Mouse (Mus musculus) heart, adult 11 months (tissue): ENCODE measurements around the gene Cep89.

Experiments
- DNase-seq: peaks from one replicate; pipeline ENCODE4 v3.0.0; 2022

The Cep89 gene

DNA sequence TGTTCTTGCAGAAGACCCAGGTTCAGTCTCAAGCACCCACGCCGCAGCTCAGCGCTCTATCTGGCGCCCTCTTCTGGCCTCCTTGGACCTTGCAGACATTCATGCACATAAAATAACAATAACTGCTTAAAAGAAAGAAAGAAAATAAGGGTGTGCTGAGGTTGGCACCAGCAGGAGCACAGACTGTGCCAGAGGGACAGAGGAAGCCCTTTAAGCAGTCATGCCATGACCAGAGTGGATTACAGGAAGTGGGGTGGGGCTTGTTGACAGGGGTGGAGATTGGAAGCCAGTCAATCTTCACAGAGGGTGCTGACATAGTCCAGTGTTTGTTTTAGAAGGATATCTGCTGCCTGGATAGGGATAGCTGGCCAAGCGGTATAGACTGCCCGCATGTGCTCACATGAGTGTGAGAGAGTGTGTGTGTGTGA is 10.3 kb upstream of the Cep89 start:
- peak; percentile 94 for DNase-seq

DNA sequence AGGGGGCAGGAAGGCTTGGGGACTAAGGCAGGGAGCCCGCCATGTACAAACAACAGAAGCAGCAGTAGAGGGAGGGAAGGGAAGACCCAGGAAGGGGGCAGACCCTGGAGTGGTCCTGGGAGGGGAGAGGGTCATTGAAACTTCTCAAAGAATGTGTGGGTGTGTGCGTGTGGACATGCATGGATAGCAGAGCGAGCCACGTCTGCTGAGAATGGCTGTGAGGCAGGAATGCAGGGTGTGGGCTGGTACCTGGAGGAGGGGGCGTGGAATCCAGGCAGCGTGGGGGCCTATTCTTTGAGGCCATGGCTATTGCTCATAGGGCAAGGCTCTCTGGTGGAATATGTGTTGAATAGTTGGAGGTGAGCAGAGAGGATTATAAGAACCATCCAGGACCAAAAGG is 8.1 kb upstream of the Cep89 start:
- DNase-seq: no peak

DNA sequence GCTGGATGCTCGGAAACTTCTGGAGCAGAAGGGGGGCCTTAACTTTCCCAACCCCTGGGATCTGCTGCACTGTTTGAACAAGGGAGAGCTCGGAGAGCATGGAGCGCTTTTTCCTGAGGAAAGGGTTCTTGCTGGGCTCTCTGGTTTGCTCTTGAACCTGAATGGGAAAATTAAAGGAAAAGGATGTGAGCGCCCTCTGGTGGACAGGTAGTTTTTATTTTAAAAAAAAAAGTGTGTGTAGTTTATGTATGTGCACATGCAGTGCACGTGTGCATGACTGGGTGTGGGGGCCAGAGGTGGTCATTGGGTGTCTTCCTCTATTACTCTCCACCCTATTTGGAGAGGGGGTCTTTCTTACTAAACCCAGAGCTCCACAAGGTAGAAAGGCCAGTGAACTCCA is 3.9 kb upstream of the Cep89 start:
- no peak for DNase-seq

DNA sequence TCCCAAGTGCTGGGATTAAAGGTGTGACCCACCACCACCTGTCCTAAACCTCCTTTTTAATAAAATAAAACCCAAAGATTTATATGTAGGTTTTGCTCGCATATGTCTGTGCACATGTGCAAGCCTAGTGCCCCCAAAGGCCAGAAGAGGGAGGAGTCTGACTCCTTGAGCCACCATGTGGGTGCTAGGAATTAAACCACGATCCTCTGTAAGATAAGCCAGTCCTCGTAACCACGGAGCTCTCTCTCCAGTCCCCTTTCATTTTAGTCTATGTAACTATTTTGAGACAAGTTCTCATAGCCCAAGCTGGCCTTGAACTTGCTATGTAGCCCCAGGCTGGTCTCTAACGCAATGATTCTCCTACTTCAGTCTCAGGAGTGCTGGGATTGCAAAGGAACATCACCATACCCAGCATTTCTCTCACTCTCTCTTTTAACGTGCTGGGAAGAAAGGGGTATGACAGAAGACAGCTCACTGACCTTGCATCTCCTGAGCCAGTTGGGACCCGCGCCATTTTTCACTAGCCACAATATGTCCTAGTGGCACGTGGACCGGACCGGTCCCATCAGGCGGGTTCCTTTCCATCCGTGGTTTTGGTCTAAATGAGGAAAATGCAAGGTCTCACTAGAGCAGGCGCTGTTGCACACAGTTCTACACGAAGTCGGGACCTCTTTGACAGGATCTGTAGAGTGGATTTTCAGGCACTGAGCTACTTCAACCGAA is 940 bp upstream of the Cep89 start:
- peak; percentile 93 for DNase-seq

DNA sequence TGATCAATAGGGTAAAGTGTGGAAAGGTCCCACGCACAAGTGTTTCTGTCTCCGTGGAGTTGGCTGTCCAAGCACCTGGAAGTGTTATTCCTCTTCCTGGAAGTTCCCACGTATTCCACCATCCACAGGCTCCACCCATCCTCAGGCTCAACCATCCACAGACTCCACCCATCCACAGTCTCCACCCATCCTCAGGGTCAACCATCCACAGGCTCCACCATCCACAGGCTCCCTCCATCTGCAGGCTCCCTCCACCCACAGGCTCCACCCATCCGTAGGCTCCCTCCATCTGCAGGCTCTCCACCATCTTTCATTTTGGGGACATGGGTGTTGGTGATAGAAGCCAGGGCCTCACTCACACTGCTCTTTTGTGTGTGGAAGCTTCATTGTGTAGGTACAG is 4.3 kb downstream of the Cep89 start:
- no peak for DNase-seq

DNA sequence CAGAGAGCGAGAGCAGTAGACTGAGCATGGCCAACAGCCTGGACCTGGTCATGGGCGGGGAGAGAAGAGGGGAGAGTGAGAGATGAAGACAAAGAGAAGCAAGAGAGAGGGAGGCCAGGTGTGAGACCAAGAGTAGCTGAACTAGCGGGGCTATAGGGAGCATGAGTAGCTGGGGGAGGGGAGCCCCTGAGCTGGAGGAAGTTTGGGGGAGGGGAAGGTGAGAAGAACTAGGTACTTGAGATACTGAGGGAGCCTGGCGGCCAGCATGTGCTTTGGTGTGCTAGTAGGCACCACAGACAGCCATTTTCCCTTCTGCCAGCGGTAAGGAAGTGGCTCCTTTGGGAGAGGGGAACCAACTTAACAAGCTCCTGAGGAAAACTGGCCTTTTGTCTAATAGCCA is 18.4 kb downstream of the Cep89 start:
- DNase-seq: no peak

DNA sequence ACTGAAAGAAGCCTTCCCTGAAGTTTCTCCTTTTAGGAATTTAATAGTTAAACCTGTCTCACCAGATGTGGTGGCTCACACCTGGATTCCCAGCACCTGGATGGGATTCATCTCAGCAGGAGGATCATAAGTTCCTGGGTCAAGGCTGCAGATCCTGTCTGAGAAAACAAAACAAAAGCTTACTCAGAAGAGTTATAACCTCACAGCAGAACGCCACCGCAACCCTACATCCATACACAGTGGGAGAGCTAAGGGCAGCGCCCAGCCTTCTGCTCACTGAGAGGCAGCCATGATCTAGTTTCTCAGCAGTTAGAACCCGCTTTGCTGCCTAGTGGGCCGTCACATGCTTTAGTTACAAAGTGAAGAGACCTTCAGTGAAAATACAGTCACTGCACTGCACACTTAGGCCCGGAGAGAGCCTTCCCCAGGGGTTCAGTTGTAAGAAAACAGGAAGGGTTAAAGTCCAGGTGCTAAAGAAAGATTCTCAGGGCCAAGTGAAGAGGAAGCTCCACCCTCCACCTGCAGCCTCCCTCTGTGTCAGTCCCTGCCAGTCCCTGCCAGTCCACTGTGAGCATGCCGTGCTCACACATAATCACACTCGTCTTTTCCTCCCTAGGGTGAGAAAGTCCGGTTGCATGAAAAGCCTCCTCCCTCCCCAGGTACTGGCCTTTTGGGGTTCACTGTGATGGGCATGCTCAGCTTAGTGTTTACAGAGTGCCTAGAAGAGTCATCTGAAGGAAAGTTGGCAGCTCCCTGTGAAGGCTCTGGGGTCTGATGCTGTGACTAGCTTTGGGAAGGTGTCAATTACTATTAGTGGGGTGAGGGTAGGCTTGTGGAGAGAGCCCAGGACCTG is 19.2 kb downstream of the Cep89 start:
- no peak for DNase-seq

DNA sequence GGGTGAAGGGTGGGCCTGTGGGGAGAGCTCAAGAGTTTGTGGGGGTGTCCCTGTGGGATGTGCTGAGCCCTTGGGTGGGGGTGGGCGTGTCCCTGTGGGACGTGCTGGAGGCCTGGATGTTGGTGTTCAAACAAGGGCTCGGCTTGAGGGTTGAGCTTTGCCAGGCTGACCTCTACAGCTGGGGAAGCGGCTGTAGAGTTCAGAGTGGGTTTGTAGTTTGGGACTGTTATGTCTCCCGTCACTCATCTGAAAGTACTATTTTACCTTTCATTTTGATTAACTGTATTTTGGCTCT is 19.8 kb downstream of the Cep89 start:
- no peak for DNase-seq

DNA sequence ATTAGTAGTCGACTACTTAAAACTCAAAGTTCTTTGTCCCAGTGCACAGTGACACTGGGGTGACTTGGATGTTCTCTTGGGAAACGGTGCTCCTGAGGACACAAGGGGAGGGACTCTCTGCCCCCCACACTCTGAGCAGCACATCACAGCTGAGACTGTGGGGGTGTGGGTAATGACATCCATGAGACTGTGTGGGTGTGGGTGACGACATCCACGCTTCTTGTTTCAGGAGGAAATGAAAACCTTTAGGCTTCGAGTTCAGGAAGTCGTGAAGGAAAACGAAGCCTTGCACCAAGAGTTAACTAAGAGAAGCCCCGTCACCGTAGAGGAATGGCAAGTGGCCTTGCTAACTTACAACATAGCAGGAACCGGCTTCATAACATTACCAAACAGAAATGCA is 26.2 kb downstream of the Cep89 start:
- DNase-seq: no peak

DNA sequence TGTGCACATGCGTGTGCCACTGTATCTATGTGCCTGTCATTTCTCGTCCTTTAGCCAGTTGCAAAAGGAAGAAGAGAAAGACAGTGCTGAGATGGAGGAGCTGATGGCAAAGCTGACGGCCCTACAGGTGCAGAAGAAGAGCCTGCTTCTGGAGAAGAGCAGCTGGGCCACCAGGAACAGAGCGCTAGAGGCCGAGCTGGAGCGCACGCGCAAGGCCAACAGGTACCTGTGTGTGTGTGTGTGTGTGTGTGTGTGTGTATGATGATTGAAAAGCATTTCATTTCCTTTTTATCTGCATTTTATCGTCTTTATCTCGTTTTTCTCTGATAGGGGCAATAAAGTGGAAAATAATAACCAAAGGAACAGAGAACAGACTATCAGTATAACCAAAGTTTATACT is 31.3 kb downstream of the Cep89 start:
- DNase-seq: no peak

DNA sequence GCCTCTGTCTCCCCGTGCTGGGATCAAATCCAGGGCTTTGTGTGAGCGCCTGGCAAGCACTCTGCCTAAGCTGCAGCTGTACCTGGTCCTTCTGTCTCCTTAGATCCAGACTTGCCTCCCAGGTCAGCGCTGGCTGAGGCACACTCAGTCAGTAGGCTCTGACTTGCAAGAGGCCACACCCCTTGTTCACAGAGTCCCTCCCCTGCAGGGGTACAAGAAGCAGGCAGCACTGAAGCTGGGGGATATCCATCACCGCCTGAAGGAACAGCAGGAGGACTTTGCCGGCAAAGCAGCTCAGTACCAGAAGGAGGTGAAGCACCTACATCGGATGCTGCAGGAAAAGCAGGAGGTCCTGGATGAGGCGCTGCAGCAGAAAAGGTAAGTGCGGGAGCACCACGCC is 38.4 kb downstream of the Cep89 start:
- DNase-seq: no peak

DNA sequence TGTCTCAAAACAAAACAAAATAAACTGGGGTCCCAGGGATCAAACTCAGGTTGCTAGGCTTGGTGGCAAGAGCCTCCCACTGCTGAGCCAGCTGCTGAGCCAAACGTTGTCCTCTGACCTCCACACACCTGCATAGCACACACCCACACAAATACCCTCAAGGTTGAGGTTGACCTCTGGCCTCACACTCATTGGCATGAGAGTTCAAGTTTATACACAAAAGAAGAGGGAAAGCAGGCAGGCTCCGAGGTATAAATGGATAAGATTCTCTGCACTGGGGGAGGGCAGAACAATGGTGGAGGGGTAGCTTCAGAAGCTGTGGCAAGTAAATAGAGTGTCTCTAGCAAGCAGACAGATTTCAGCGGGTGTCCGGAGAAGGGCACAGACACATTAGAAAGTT is 50.7 kb downstream of the Cep89 start:
- DNase-seq: no peak

DNA sequence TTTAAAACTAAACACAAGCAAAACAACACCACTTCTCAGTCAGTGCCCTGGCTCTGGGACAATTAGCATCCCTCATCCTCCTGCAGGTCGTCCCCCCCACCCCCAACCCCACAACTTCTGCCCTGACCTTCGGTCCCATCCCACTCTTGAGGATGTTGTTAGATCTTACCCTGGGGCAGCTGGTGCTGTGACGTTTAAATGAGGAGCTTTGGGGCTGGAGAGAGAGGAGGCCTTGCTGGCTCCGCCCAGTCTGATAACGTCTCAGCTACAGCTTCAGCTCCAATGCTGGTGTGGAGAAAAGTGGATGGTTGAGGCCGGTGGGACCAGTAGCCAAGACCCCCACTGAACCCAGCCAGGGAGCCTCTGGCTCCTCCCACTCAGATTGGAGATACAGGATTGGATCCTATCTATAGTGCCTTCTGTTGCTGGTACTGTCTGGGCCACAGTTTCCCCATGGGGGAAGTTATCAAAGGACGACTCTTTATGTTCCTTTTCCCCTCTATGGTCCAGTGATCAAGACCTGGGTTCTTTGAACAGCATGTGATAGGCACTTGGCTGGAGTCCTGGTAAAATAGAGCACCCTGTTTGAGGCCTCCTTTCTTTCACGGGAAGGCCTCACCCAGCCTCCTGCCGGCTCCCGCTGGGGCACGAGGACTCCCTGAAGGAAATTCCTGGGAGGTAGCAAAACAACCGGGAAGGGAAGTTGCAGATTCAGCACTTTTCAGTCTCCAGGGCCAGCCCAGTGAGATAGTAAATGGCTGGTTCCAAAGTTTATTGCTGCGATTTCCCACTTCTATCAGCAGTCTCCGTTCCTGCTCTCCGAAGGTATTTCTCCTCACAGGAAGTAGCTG is 51.4 kb downstream of the Cep89 start, which contains the start of gene Slc7a9:
Gene Slc7a9, plus strand, starts transcription at position 801 of the 851 bp plus-strand sequence.
- no peak for DNase-seq

DNA sequence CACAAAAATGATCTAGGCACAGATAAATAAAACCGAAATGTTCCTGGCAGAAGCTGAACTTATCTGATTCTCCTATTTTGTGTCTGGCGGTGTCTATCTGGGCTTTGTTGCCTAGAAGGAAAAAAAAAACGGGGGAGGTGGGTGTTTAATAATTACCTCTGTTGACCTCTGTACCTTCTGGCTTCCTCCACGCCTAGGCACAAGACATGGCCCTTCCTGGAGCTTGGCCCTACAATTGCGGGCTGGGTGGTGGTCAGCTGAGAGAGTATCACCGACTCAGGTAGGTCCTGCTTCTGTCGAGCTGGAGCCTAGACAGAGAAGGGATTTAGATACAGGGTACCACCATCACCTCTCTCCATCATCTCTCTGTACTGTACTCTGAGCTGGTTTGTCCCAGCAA is 52.0 kb downstream of the Cep89 start:
- DNase-seq: no peak

DNA sequence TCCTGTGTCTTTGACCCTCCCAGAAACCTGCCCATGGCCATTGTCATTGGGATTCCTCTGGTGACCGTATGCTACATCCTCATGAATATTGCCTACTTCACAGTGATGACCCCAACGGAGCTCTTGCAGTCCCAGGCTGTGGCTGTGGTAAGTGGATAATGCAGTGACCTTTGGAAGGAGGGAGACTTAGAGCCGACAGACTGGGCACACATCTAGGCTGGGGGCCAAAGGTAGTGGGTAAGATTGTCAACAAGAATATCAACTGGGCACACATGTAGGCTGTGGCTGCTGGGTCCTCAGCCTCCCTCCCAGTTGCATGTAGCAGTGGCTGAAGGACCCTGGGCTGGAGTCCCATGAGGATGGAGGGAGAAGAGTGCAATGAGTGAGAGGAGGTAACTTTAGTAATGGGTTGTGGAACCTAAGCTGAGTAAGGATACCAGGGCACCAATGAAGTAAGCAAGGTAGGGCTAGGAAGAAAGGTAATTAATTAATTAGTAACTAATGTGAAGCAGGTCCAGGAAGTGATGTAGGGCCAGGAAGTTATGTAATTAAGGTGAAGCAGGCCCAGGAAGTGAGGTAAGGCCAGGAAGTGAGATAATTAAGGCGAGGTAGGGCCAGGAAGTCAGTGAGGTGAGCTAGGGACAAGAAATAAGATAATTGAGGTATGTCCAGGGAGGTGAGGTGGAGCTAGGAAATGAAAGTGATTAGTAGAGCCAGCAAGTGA is 59.4 kb downstream of the Cep89 start:
- no peak for DNase-seq

DNA sequence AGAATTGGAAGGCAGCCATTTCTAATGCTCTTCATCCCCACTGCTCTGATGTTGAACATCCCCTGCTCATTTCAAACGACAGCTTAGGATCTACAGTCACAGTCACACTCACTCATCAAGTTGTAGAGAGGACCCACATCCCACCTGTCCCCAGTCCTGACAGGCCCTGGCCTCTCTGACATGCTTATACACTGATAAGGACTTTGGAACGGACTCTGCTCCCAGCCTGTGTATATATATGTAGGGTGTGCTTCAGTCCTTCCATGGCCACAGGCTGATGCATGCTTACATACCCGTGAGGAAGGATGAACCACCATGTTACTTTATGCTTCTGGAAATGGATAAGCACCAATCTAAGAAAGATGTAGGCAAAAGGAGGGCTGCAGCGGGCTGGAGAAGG is 64.1 kb downstream of the Cep89 start:
- DNase-seq: no peak

DNA sequence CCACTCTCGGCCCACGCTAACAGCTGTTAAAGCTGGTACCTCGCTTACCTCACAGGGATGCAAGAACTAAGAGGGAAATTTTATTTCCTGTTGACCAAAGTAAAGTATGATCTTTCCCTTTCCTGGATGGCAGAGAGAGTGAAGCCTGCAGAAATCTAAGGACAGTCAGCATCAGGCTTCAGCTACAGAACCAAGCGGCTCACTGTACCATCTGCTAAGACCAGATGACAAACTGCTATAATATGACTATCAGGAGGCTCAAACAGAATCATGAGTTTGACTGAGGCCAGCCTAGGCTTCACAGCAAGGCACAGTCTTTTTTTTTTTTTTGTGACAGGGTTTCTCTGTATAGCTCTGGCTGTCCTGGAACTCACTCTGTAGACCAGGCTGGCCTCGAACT is 68.2 kb downstream of the Cep89 start:
- no peak for DNase-seq

DNA sequence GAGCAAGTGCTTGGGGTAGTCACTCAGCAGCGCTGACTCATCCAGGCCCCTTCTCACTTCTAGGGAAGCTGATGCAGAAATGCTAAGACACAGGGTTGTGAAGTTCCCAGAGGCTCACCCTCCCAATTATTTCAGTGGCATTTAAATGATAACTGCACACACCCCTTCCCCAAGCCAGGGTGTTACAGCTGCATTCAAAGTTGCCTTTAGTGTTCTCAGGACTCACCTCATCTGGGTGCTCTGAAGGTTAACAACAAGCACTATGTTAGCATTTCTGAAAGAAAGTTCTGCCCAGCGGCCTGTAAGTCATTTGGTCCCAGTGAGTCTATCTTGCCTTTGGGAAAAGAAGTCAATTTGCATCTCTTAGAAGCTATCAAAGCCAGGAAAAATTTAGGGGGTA is 71.0 kb downstream of the Cep89 start:
- no peak for DNase-seq

DNA sequence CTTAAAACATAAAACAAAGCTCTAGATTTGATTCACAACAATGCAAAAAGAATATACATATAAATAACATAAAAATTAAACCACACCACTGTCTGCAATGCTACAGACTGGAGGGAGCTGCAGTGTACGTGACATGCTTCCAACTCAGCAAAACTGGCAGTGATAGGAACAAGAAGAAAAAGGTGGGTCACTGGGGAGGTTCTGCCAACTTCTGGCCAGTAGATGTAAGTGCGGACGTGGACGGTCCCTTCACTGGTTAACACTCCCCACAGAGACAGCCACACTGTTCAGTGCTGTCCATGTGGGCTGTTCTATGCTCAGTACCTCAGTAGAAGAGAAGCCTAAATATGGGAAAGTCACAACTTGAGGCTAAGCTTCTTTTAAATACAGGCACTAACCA is 74.0 kb downstream of the Cep89 start:
- no peak for DNase-seq

DNA sequence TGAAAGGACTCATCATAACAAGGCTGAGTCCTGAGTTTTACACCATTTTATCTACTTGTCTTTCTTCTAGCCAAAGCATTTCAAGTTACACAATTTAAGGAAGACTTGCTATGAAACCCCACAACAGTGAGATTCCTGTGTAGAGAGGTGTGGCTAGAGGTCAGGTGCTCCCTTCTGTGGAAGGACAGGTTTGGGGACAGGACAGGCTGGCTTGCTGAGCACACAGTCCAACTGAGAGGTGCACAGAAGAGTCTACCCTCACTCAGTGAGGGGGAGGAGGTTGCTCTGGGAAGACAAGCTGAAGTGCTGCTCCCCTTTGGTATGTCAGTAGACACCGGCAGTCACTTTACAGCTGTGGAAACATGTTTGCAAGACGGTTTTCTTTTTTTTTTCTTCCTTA is 79.6 kb downstream of the Cep89 start:
- no peak for DNase-seq

DNA sequence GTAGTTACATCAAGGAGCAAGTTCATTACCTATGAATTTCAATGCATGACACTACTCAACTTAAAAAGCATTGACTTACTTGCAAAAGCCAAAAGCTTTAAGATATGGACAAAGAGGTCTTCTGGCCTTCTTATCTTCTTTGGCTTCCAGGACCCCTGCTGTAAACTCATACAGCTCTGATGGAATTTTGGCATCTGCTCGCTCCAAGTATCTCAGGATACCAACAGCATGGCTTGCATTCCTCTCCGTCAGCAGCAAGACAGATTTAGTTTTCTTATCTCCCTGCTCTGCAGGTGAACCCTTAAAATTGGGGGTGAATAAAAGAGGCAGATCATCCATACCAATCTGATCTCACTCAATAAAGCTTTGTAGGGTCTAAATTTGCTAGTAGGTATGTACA is 88.3 kb downstream of the Cep89 start:
- DNase-seq: no peak

DNA sequence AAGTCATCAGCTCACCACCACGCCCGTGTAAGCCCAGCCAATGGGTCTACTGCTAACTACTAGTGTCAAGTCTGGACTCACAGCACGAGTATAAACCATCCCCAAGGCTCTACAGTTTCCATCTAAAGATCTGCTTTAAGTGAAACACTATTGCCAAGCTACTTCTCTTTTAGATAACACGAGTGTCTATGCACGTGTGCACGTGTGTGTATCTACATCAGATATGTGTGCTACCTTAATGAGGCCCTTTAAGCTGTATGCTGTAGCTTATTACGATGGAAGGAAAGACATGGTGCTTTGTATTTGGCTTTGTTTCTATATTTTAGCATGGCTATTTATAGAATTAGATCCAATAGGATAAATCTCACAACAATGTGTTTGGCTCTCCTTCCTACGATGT is 89.7 kb downstream of the Cep89 start:
- no peak for DNase-seq
